Mouse (Mus musculus): Measurements from ENCODE around the gene Anapc15. TPM values are rescaled to one million over a fixed set of nuclear protein-coding genes. Genes with fewer than 3 reads are reported as not detected.

The Anapc15 gene
- 10 to 100 TPM; 27.4 to 35.2 TPM for total RNA-seq (2021)
- long read RNA-seq, experiment 1, partial matches to known transcripts, result 1 of 9 reads
- long read RNA-seq, experiment 1, other reads (novel, unspliced or antisense), result 6 of 9 reads
- long read RNA-seq, experiment 2, transcript Anapc15-210 (6 exons, 3,103 nt), result major isoform, 10 of 22 reads
- long read RNA-seq, experiment 2, partial matches to known transcripts, result 2 of 22 reads
- long read RNA-seq, experiment 2, other reads (novel, unspliced or antisense), result 8 of 22 reads

- no peak for DNase-seq (ENCODE audit: low spot score in 2 of 2)
Observed at GRCm38 (mm10) chr7:101863415-101863814, at the start of gene Anapc15. Anapc15 (plus strand) TSS chr7:101863715.

DNA sequence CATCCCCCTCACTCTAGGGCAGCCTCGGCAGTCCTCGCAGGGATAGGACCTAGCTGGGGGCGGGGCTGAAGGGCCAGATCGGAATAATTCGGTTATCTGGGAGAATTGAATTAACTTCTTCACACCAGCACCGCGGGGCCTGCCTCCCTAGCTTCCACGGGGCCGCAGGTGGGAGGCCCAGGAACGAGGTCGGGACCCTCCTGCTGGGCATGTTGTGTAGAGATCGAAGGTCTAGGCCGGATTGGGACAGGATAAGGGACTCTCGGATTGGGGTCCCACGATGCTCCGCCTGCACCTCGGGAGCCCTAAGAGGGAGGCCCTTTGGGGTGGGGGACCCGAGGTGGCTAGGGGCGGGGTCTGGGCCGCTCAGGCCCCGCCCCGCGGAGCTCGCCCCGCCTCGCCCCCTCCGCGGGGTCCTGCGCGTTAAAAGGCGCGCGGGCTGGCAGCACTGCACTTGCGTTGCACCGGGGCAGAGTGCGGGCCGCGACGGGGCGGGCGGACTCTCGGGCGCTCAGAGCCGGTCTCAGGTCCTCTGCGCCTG is 45.6 kb upstream of the Anapc15 start, which contains the start of gene Phox2a:
TSS of gene Phox2a (plus strand) at position 453 of the 541 bp plus-strand sequence.
- no peak for DNase-seq (ENCODE audit: low spot score in 2 of 2)

DNA sequence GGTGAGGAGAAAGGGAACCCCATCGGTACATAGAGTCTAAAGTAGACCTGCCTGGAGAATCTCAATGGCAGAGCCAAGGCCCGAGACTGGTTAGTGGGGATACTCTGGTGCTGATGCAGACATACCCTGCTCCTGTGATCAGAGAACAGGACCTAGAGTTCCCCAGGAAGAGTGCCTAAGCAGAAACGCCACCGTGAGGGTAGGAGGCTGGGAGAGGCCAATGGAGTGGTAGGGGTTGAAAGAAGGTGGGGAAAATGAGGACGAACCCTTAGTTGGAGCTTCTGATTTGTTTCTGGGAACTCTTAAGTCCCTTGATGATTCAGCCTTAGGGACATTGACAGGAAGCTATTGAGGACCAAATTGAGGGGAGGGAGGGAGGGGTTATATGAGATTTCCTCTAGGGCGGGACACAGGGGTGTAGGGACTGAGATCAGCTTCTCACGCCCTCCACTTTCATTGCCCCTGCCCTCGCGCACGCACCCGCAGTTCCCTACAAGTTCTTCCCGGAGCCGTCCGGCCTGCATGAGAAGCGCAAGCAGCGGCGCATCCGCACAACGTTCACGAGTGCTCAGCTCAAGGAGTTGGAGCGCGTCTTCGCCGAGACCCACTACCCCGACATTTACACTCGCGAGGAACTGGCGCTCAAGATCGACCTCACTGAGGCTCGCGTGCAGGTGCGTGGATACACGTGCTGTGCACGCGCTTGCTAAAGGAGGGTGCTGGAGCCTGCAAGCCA is 43.1 kb upstream of the Anapc15 start:
- no peak for DNase-seq (ENCODE audit: low spot score in 2 of 2)

GRCm38 (mm10) chr7:101821571-101822501 is 41.7 kb upstream of the Anapc15 start:
- DNase-seq (ENCODE audit: low spot score in 2 of 2), result peak; percentile 45 to 47

DNA sequence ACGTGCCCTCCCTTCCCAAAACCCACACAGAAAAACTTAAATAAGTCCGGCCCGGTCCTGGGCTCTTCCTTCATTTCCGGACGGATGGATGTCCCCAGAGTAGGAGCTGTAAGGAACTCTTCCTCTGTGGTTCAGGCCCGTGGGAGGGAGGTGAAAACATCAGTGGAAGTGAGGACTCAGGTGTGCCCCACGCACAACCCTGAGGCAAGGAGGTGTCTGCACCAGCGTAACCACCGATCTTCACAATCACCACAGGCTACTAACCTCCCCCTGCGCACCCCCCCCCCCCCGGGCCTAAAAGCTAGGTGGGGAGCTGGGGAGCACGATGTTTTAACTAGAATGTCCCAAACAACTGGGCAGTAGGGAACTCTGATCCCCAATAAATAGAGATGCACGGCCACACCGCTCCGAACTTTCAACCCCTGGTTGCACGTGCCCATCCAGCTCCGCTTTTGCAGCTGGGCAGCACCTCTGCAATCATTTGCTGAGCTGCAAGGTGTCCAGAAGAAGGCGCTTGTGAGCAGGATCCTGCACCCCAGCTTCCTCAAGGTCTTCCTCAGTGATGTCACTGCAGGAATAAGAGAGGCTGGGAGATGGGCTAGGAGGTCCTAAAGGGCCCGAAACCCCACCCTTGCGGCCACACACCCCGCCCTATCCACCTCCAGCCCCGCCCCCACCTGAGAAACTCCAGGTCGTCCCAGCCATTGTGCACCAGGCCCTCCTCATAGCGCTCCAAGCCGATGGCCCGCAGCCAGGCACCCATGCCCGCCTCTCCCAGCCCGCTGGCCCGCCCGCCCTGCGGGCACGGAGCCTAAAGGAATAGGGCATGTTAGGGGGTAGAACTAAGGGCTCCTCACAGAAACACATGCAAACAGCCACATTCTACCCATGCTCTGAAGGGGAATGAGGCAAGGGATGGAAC is 40.4 kb upstream of the Anapc15 start:
- peak in 1 of 2 experiments; percentile 49 for DNase-seq (ENCODE audit: low spot score in 2 of 2)

DNA sequence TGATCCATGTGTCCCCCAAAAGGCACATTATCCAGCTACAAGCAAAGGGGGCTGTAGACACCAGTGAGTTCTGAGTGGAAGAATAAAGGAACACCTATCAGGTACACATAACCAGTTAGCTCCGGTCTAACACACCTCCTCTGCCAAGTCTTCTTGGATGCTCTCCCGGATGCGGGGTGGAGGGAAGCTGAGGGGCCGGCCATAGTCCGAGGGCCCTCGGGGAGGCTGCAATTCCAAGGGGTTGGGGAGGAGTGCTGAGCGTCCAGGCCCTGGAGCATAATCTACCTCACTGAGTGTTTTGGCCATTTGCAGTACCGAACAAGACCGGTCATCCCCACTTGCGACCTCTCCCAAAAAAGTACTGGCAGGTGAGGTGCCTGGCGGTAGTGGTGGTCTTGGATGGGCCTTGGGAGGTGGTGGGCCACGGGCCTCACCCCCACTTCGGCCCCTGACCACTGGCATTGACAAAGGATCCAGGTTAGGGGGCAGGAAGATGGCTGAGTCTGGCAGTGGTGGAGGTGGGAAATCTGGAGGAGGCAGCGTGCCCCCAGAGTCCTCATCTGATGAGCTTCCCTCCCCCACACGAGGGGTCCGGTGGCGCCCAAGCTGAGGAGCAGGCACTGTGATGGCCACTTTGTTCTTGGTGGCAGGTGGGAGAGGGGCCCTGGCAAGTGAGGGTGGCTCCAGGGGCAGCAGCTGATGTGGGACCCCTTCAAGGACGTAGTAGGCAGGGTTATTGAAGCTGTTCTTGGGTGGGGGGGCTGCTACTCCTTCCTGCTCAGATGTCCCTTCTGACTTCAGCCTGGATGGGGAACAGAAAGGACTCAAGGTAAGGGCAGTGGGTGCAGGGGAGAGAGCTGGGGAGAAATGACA is 39.5 kb upstream of the Anapc15 start:
- DNase-seq (ENCODE audit: low spot score in 2 of 2), result no peak

GRCm38 (mm10) chr7:101830373-101830772 is 33.1 kb upstream of the Anapc15 start:
- DNase-seq (ENCODE audit: low spot score in 2 of 2), result no peak

DNA sequence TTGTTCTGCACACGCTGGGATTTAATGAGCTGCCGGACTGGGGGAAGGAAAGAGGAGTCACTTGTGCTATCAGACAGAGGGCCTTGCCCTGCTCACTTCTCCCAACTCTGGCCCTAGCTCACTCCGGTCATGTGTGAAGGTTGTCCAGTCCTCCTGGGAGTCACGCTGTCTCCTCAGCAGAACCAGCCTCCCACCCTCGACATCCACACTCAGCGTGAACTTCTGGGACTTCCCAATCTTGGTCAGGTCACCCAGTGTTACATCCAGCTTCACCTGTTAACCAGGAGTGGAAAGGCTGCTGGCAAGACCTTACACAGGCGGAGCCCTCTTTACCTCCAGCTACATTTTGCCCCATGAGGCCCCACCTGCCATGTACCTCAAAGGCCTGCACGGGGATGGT is 32.1 kb upstream of the Anapc15 start:
- no peak for DNase-seq (ENCODE audit: low spot score in 2 of 2)

DNA sequence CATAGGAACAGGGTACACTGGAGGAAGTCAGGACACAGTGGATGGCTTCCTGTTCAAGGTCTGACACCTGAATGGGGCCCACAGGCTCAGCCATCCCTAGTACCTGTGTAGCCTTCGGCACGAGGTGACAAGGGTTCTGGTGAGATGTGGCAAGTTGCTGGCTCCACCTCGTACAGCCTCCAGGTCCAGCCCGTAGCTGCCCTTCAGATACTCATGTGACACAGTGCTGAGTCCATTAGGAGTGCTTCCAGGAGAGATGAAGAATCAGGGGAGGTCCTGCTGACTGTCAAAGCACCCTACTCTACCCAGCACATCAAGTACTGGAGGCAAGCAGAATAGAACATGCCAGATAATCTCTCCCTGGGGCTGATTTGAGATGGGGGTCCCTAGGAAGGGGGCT is 31.1 kb upstream of the Anapc15 start:
- DNase-seq (ENCODE audit: low spot score in 2 of 2), result no peak

DNA sequence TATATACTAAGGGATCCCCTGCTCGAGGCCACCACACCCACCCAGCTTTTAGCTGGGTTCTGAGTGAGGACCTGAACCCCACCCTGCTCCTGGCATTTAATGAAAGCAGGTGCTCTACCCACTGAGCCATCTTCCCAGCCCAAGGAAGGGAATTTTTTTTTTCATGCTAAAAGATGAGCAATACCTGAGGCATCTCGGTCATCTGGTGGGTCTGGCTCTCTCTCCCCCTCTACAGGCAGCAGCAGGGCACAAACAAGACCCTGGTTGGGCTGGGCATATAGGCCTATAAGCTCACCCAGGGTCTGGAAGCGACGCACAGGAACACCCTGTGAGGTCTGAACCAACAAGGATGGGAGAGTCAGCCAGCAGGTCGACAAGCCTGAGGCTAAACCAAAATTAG is 30.2 kb upstream of the Anapc15 start:
- no peak for DNase-seq (ENCODE audit: low spot score in 2 of 2)

- DNase-seq (ENCODE audit: low spot score in 2 of 2), result no peak
Observed at GRCm38 (mm10) chr7:101833916-101834584, 29.5 kb upstream of the Anapc15 start.

DNA sequence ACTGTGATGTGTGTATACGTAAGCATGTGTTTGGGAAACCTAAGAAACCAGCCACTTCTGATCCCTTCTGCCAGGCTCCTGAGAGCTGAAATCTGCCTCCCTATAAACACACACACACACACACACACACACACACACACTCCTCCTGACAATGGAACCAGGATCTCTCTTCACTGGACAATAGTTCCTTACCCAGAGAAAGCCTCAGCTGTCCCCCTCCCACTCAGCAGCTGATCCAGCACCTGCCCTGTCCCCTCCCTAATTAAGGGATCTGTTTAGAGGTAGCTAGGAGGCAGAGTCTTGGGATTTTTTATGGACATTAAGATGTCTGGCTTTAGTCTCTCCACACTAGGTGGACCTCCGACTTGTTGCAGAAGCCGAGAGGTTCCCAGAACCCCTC is 28.6 kb upstream of the Anapc15 start:
- DNase-seq (ENCODE audit: low spot score in 2 of 2), result no peak

DNA sequence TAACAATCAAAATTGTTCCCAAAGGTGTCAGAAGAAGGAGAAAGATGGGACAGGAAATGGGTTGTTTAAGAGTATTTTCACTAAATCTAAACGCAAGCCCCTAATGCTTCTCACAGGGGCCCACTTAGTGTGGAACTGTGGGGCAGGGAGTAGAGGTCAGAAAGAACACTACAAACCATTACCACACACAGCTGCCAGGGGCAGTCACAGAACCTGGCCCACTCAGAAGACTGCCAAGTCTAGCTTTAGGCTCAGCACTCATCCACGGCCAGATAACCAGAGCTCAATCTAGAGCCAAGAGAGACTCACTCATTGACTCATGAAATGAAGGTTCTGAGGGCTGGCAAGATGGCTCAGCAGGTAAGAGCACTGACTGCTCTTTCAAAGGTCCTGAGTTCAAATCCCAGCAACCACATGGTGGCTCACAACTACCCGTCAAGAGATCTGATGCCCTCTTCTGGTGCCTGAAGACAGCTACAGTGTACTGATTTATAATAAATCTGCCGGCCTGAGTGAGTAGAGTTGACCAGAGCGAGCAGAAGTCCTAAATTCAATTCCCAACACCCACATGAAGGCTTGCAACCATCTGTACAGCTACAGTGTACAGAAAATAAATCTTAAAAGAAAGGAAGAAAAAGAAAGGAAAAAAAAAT is 27.9 kb upstream of the Anapc15 start:
- no peak for DNase-seq (ENCODE audit: low spot score in 2 of 2)

DNA sequence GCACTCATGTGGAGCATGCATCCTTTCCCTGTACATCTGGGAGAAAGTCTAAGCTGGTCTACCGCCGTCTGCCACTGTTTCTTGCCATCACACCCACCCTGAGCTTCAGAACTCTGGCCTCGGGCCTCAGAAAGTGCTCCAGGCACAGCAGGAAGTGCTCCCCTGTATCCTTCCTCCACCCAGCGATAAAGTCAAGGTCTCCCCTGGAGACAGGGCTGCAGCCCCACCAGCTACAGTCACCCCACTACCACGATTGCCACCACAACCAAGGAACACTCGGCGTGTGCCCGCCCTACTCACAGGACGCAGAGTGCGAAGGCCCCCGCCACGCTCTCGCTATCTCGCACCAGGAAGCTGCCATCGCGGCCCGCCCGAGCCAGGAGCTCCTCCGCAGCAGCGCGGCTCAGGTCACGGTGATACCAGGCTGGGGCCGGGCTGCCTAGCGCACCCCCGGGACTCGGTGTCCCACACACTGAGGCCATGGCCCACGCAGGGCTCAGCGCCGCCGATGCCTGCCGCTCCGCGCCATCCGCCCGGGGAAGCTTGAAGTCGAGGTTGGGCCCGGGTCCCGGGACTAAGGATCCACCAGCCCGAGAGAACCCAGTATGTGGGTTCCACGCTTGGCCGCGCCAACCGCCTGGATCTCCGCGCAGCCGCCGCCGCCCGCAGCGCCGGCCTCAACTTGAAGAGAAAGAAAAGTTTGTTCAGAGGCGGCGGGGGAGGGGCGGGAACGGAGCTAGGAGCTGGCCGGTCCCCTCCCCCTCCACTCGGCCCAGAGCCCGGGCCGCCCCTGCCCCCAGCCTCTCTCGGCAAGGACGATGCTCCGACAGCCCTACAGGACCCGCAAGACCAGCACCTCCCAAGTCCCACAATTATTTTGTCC is 27.0 kb upstream of the Anapc15 start:
- peak; percentile 64 to 67 for DNase-seq (ENCODE audit: low spot score in 2 of 2)

DNA sequence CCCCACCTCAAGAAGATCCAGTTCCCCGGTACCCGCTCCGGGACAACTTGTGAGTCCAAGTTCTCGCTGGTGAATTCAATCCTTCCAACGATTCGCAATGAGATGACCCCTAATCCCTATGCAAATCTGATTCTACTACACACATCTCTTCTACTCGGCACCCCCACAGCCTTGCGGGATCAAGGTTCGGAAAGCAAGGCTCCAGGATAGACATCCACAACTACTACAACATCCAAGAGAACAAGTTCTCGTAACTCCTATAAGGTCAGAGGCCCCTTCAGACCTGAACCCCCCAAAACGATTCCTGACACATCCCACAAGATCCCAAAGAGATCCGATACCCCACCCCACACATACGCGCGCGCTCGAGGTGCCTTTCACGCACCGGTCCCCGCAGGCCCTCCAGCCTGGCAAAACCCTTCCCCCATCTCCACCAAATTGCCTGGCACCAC is 26.3 kb upstream of the Anapc15 start:
- DNase-seq (ENCODE audit: low spot score in 2 of 2), result no peak

DNA sequence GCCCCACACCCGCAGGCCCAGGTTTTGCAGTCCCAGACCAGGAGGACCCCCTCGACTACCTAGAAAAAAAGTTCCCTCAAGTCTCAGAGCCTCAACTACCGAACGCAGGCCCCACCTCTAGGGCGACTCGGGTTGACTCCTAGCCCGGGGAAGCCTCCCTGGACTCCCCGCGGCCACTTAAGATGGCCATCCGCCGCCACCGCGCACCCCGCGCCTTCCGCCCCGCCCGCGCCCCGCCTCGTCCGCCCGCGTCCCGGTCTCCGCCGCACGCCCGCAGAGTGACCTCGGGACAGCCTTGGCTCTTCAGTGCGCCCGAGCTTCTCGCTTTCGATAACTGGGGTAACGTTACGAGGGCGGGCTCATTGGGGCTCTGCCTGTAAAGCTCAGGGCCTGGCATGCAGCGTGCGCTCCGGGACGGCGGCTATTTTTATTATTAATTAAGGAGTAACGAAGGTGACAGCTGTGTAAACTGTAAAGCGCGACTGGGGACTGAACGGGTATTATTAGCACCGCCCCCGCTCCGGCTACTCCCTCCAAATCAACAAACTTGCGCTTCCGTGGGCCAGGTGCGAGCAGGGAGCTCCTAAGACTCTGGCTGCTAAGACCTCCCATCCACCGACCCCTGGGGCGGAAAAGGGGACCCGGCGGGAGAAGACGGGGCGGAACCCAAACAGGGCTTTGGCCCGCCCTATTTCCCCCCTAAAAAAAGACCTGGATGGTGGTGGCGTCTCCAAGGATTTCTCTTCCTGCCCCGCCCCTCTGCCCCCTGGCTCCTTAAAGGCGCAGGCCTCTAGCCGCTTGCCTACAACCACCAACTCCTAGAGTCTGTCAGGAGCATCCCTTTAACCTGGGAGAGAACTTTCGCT is 25.7 kb upstream of the Anapc15 start, which contains the start of gene Inppl1:
TSS of gene Inppl1 (minus strand) at position 624 of the 866 bp plus-strand sequence.
- DNase-seq (ENCODE audit: low spot score in 2 of 2), result peak; percentile 82 to 85

All from adrenal gland, adult 18-20 months (tissue).